Mouse (Mus musculus): ENCODE measurements around the gene Smim20. TPM values are rescaled to one million over a fixed set of nuclear protein-coding genes. Genes with fewer than 3 reads are reported as not detected.

Smim20 gene
- polyA plus RNA-seq, 1 experiment from 2014 or later: 65.6 TPM

- Histone ChIP-seq H3K4me2 (replicated peaks) (no peak overlapping the region), H3K27me3 (replicated peaks) (no peaks in the 10 kb centered on the region), H3K27ac (no peak overlapping the region), H3K4me3 (no peak overlapping the region), H3K9me3 (no peaks in the 10 kb centered on the region), H3K36me3 (no peaks in the 10 kb centered on the region), H3K9ac (no peak overlapping the region), H3K4me1 (peaks cover 6% of the 10 kb centered on the region; the same call in 1 of the 2 replicates)
- no peak for ATAC-seq (ENCODE audit: low FRiP score, low read depth)
- WGBS: 22% methylated on average over 9 of the region's 9 CpGs
Observed at GRCm38 (mm10) chr5:53289438-53289837, 22.6 kb downstream of the Smim20 start.

DNA sequence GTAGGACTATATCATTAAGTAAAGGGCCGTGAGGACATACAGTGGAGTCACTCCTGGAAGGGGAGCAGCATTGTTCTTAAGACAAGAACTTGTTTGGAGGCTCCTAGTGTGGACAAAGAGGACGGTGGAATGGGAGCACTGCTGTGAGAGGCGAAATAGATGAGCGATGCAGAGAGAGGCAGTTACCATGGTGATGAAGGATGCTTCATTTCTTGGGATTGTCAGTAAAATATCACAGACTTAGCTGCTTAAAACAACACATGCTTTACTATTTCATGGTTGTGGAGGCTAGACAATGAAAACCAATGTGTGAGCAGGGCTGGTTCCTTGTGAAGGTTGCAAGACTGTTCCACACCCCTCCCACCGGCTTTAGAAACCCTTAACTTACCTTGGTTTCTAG is 27.7 kb downstream of the Smim20 start:
- ATAC-seq (ENCODE audit: low FRiP score, low read depth): no peak
- Histone ChIP-seq H3K4me3 (no peak overlapping the region), H3K4me1 (no peaks in the 10 kb centered on the region; the same call in 1 of the 2 replicates), H3K9ac (no peak overlapping the region), H3K27me3 (replicated peaks) (no peaks in the 10 kb centered on the region), H3K4me2 (replicated peaks) (no peak overlapping the region), H3K36me3 (no peaks in the 10 kb centered on the region), H3K27ac (no peak overlapping the region), H3K9me3 (no peaks in the 10 kb centered on the region)
- WGBS: 76% methylated on average over 5 of the region's 5 CpGs

GRCm38 (mm10) chr5:53296961-53297360 is 30.1 kb downstream of the Smim20 start:
- Histone ChIP-seq H3K4me1 (no peaks in the 10 kb centered on the region), H3K4me3 (no peak overlapping the region), H3K36me3 (no peaks in the 10 kb centered on the region), H3K27me3 (replicated peaks) (no peaks in the 10 kb centered on the region), H3K27ac (no peak overlapping the region), H3K4me2 (replicated peaks) (no peak overlapping the region), H3K9me3 (no peaks in the 10 kb centered on the region), H3K9ac (no peak overlapping the region)
- 91% methylated on average over 4 of the region's 4 CpGs for WGBS
- ATAC-seq (ENCODE audit: low FRiP score, low read depth): no peak

GRCm38 (mm10) chr5:53301496-53301895 is 34.6 kb downstream of the Smim20 start:
- H3K36me3 ChIP-seq: no peaks in the 10 kb centered on the region
- no peaks in the 10 kb centered on the region for H3K4me1 ChIP-seq
- no peaks in the 10 kb centered on the region for H3K9me3 ChIP-seq
- no peak overlapping the region for H3K27ac ChIP-seq
- H3K4me2 ChIP-seq (replicated peaks): no peak overlapping the region
- ATAC-seq (ENCODE audit: low FRiP score, low read depth): no peak
- no peak overlapping the region for H3K9ac ChIP-seq
- no peaks in the 10 kb centered on the region for H3K27me3 ChIP-seq (replicated peaks)
- 72% methylated on average over 8 of the region's 8 CpGs for WGBS
- no peak overlapping the region for H3K4me3 ChIP-seq

- WGBS: 81% methylated on average over 10 of the region's 10 CpGs
- Histone ChIP-seq H3K4me3 (no peak overlapping the region), H3K4me2 (replicated peaks) (no peak overlapping the region), H3K27me3 (replicated peaks) (no peaks in the 10 kb centered on the region), H3K9me3 (no peaks in the 10 kb centered on the region), H3K27ac (no peak overlapping the region), H3K36me3 (no peaks in the 10 kb centered on the region), H3K9ac (no peak overlapping the region), H3K4me1 (no peaks in the 10 kb centered on the region)
- no peak for ATAC-seq (ENCODE audit: low FRiP score, low read depth)
Observed at GRCm38 (mm10) chr5:53302895-53303670, 36.2 kb downstream of the Smim20 start.

DNA sequence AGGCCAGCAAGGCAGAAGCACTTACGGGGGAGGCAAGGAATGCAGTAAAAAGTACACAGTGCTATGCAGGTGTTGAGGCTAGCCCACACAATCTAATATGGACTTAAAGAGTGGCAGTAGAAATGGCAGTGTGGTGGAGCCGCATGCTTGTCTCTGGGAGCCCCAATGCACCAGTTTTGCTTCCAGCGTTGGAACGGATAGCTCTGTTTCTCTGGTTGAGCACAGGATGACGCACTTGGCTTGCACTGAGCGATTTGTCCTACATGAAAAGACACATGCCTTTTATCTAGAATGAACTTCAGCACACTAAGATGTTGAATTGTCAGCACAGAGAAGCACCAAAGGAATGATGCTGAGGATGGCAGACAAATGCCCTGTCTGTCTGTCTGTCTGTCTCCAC is 37.1 kb downstream of the Smim20 start:
- Histone ChIP-seq H3K36me3 (no peaks in the 10 kb centered on the region), H3K4me3 (no peak overlapping the region), H3K4me1 (no peaks in the 10 kb centered on the region), H3K27me3 (replicated peaks) (no peaks in the 10 kb centered on the region), H3K27ac (no peak overlapping the region), H3K9me3 (no peaks in the 10 kb centered on the region), H3K9ac (no peak overlapping the region), H3K4me2 (replicated peaks) (no peak overlapping the region)
- no peak for ATAC-seq (ENCODE audit: low FRiP score, low read depth)
- WGBS: 94% methylated on average over 6 of the region's 6 CpGs

- H3K27ac ChIP-seq: no peak overlapping the region
- H3K27me3 ChIP-seq (replicated peaks): no peaks in the 10 kb centered on the region
- no peaks in the 10 kb centered on the region for H3K36me3 ChIP-seq
- no peak overlapping the region for H3K4me2 ChIP-seq (replicated peaks)
- no peak overlapping the region for H3K9ac ChIP-seq
- 73% methylated on average over 4 of the region's 4 CpGs for WGBS
- no peaks in the 10 kb centered on the region for H3K4me1 ChIP-seq
- H3K4me3 ChIP-seq: no peak overlapping the region
- no peaks in the 10 kb centered on the region for H3K9me3 ChIP-seq
- no peak for ATAC-seq (ENCODE audit: low FRiP score, low read depth)
Observed at GRCm38 (mm10) chr5:53304936-53305335, 38.1 kb downstream of the Smim20 start.

GRCm38 (mm10) chr5:53306864-53307263 is 40.0 kb downstream of the Smim20 start:
- H3K27ac ChIP-seq: no peak overlapping the region
- no peak for ATAC-seq (ENCODE audit: low FRiP score, low read depth)
- H3K4me1 ChIP-seq: no peaks in the 10 kb centered on the region
- no peak overlapping the region for H3K4me3 ChIP-seq
- WGBS: 87% methylated on average over 3 of the region's 3 CpGs
- H3K36me3 ChIP-seq: no peaks in the 10 kb centered on the region
- H3K9me3 ChIP-seq: no peaks in the 10 kb centered on the region
- H3K4me2 ChIP-seq (replicated peaks): no peak overlapping the region
- H3K9ac ChIP-seq: no peak overlapping the region
- no peaks in the 10 kb centered on the region for H3K27me3 ChIP-seq (replicated peaks)

- no peak for ATAC-seq (ENCODE audit: low FRiP score, low read depth)
- H3K4me2 ChIP-seq (replicated peaks): no peak overlapping the region
- 92% methylated on average over 5 of the region's 5 CpGs for WGBS
Observed at GRCm38 (mm10) chr5:53307437-53307836, 40.6 kb downstream of the Smim20 start.

GRCm38 (mm10) chr5:53314404-53315167 is 47.7 kb downstream of the Smim20 start:
- WGBS: 92% methylated on average over 13 of the region's 13 CpGs
- Histone ChIP-seq H3K4me1 (no peaks in the 10 kb centered on the region), H3K9ac (no peak overlapping the region), H3K27me3 (replicated peaks) (no peaks in the 10 kb centered on the region), H3K9me3 (no peaks in the 10 kb centered on the region), H3K36me3 (no peaks in the 10 kb centered on the region), H3K27ac (no peak overlapping the region), H3K4me2 (replicated peaks) (no peak overlapping the region), H3K4me3 (no peak overlapping the region)
- ATAC-seq (ENCODE audit: low FRiP score, low read depth): no peak

More at GRCm38 (mm10) chr5:53307437-53307836, 40.6 kb downstream of the Smim20 start:
- H3K9ac ChIP-seq: no peak overlapping the region
- no peak overlapping the region for H3K27ac ChIP-seq
- no peaks in the 10 kb centered on the region for H3K27me3 ChIP-seq (replicated peaks)
- no peaks in the 10 kb centered on the region for H3K36me3 ChIP-seq
- no peaks in the 10 kb centered on the region for H3K4me1 ChIP-seq
- no peaks in the 10 kb centered on the region for H3K9me3 ChIP-seq
- H3K4me3 ChIP-seq: no peak overlapping the region

DNA sequence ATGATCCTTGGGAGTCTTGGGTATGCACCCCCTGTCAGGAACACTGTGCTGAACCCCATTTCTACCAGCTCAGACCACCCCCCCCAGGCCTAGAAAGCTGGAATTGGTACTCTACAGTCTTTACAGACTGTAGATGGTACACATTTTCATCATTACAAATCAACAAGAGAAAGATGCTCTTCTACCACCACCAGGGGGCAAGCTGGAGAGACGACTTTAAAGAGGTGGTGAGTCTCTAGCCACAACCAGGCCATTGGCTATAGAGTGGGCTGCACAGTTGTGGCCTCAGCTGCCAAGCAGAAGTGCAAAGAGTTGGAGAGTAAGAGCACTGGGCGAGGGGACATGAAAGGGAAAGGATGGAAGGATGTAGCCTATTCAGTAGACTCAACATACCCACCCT is 48.9 kb downstream of the Smim20 start:
- Histone ChIP-seq H3K27me3 (replicated peaks) (no peaks in the 10 kb centered on the region), H3K36me3 (no peaks in the 10 kb centered on the region)

DNA sequence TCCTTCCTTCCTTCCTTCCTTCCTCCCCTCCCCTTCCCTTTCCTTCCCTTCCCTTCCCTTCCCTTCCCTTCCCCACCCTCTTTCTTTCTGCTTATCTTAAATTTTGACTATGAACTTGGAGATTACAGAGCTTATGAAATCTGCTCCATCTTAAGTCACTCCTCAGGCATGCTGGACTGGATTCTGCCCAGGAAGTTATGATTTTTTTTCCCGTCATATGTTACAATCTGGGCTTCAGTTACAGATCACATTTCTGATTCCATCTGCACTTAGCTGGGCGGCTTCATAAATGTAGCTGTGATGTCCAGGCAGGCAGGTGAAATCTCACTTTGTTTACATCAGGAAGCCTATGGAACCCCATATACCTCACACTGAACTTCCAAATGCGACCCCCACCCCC is 50.5 kb downstream of the Smim20 start:
- H3K9me3 ChIP-seq: no peaks in the 10 kb centered on the region
- H3K27me3 ChIP-seq (replicated peaks): no peaks in the 10 kb centered on the region
- H3K9ac ChIP-seq: no peak overlapping the region
- H3K27ac ChIP-seq: no peak overlapping the region
- ATAC-seq (ENCODE audit: low FRiP score, low read depth): no peak
- no peak overlapping the region for H3K4me2 ChIP-seq (replicated peaks)
- no peaks in the 10 kb centered on the region for H3K4me1 ChIP-seq
- no peak overlapping the region for H3K4me3 ChIP-seq
- no peaks in the 10 kb centered on the region for H3K36me3 ChIP-seq
- 76% methylated on average over 3 of the region's 3 CpGs for WGBS

More for the DNA sequence above, 48.9 kb downstream of the Smim20 start:
- 69% methylated on average over 2 of the region's 2 CpGs for WGBS
- Histone ChIP-seq H3K9me3 (no peaks in the 10 kb centered on the region), H3K9ac (no peak overlapping the region), H3K4me2 (replicated peaks) (no peak overlapping the region), H3K27ac (no peak overlapping the region), H3K4me3 (no peak overlapping the region), H3K4me1 (no peaks in the 10 kb centered on the region)
- ATAC-seq (ENCODE audit: low FRiP score, low read depth): no peak
